Mouse (Mus musculus) Patski (cell line): Measurements from ENCODE around the gene Gm16181. TPM values are rescaled to one million over a fixed set of nuclear protein-coding genes. Genes with fewer than 3 reads are reported as not detected.

Experiments
- ATAC-seq: fragments of 100-300 bp; one replicate; pipeline ENCODE4 v1.8.0; 2021
- CTCF ChIA-PET: fragments of 350-600 bp; sonication (Branson Sonifier 250); formaldehyde crosslinking; loops from one replicate; lab custom pipeline; 2022; ENCODE audit warnings: inconsistent platforms; lab: Charles Lee
- POLR2A ChIA-PET: fragments of 350-600 bp; sonication (Branson Sonifier 250); formaldehyde crosslinking; loops from one replicate; lab custom pipeline; 2022; ENCODE audit warnings: antibody characterized with exemption, inconsistent platforms; lab: Charles Lee
- DNase-seq: peaks from one replicate; pipeline ENCODE4 v3.0.0-alpha.2; 2011; ENCODE audit warnings: low read depth, low spot score
- H3K27me3 ChIP-seq: fragments of 371-371 bp; one replicate; pipeline ENCODE4 v1.5.1; 2021
- CTCF ChIP-seq: fragments of 100-300 bp; IDR thresholded peaks from one replicate; pipeline ENCODE4 v1.5.1; 2021
- in situ Hi-C: fragments of 300-500 bp; cut with MboI; formaldehyde crosslinking; loops from 3 replicates; pipeline ENCODE4 v1.11.1; 2018; ENCODE audit warnings: low pct_unique_long_range_greater_than_20kb, mixed read lengths
- polyA plus RNA-seq: library from polyadenylated mRNA; unstranded; gene quantifications from one replicate; pipeline ENCODE4 v1.2.3, GENCODE M21; 2021

The Gm16181 gene
- polyA plus RNA-seq, 1 experiment from 2014 or later = 0.54 TPM

DNA sequence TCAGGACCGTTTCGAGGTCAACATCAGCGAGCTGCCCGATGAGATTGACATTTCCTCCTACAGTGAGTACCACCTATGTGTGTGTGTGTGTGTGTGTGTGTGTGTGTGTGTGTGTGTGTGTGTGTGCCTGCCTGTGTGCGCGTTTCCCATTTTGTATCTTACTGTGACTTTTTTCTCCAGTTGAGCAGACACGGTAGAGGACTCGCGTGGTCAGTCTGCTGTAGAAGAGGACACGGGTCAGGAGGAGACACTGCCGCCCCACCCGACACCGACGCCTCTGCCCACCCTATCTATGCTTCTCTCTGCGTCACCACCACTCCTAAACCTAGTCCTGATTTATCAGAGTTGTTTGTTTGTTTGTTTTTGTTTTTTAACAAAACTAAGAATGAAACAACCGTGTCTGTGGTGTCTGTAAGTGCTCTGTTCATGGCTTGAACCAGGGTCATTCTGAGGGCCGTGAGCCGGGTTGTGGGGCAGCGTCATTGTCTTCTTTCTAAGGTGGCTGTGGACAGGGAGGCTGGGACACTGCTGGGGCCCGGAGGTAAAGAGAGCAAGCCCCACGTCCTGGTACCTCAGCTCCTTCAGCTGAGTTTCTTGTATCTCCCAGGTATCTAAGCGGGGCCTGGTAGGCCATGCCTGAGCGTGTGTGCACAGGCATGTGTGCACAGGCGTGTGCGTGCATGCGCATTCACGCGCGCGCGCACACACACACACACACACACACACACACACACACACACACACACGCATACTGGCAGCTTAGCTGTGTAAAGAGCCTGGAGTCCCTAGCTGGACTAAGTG, 32.9 kb downstream of the Gm16181 start:
- H3K27me3 ChIP-seq = no peaks in the 10 kb centered on the region
- POLR2A ChIA-PET = interaction anchor here (0.6 to 4.5 kb wide), 4 partner anchors 8 to 39 kb away, joined by 3 to 21 read pairs (median 4); partner anchors contain the start of gene Ddx39b
- in situ Hi-C loops = no loop called here
- ATAC-seq (no peak), DNase-seq (no peak)
- CTCF ChIA-PET = interaction anchor here (2.3 to 6.3 kb wide), 2 partner anchors 9 to 22 kb away, joined by 8 to 58 read pairs; partner anchors contain the start of gene Ddx39b
- no peak for TF ChIP-seq CTCF

GRCm38 (mm10) chr17:35254241-35255098, 33.8 kb downstream of the Gm16181 start:
- no peak for ATAC-seq
- POLR2A ChIA-PET = interaction anchor here (0.6 to 0.9 kb wide), 4 partner anchors 9 to 20 kb away, joined by 3 to 5 read pairs (median 4); no protein-coding TSS in a partner anchor
- CTCF ChIA-PET = interaction anchor here (1.0 to 6.3 kb wide), 4 partner anchors 10 to 24 kb away, joined by 3 to 58 read pairs (median 18); partner anchors contain the start of gene Ddx39b
- peak; percentile 88 for TF ChIP-seq CTCF
- no peak for DNase-seq
- H3K27me3 ChIP-seq = no peaks in the 10 kb centered on the region
- in situ Hi-C loops = no loop called here

GRCm38 (mm10) chr17:35255301-35255700, 34.7 kb downstream of the Gm16181 start:
- no peaks in the 10 kb centered on the region for H3K27me3 ChIP-seq
- ChIA-PET POLR2A (interaction anchor here (0.9 kb wide), 1 partner anchor 9 kb away, joined by 3 read pairs; no protein-coding TSS in a partner anchor), CTCF (interaction anchor here (1.0 to 6.3 kb wide), 5 partner anchors 11 to 47 kb away, joined by 3 to 58 read pairs (median 8); partner anchors contain the start of gene Ddx39b)
- ATAC-seq (no peak), DNase-seq (no peak)
- TF ChIP-seq CTCF = no peak
- in situ Hi-C loops = no loop called here

GRCm38 (mm10) chr17:35255704-35256103, 35.1 kb downstream of the Gm16181 start:
- ATAC-seq = no peak
- in situ Hi-C loops = no loop called here
- ChIA-PET CTCF (interaction anchor here (1.9 to 6.3 kb wide), 4 partner anchors 11 to 46 kb away, joined by 5 to 58 read pairs (median 18); partner anchors contain the start of gene Ddx39b), POLR2A (interaction anchor here (0.9 kb wide), 1 partner anchor 10 kb away, joined by 3 read pairs; no protein-coding TSS in a partner anchor)
- no peaks in the 10 kb centered on the region for H3K27me3 ChIP-seq
- no peak for TF ChIP-seq CTCF
- no peak for DNase-seq

GRCm38 (mm10) chr17:35257378-35257777, 36.7 kb downstream of the Gm16181 start:
- no peak for DNase-seq
- in situ Hi-C loops = no loop called here
- H3K27me3 ChIP-seq = no peaks in the 10 kb centered on the region
- ChIA-PET POLR2A (interaction anchor here (0.6 kb wide), 1 partner anchor 243 kb away, joined by 4 read pairs; no protein-coding TSS in a partner anchor), CTCF (interaction anchor here (0.7 to 6.3 kb wide), 7 partner anchors 13 to 90 kb away, joined by 3 to 58 read pairs (median 7); partner anchors contain the start of gene Ddx39b)
- TF ChIP-seq CTCF = no peak
- no peak for ATAC-seq

DNA sequence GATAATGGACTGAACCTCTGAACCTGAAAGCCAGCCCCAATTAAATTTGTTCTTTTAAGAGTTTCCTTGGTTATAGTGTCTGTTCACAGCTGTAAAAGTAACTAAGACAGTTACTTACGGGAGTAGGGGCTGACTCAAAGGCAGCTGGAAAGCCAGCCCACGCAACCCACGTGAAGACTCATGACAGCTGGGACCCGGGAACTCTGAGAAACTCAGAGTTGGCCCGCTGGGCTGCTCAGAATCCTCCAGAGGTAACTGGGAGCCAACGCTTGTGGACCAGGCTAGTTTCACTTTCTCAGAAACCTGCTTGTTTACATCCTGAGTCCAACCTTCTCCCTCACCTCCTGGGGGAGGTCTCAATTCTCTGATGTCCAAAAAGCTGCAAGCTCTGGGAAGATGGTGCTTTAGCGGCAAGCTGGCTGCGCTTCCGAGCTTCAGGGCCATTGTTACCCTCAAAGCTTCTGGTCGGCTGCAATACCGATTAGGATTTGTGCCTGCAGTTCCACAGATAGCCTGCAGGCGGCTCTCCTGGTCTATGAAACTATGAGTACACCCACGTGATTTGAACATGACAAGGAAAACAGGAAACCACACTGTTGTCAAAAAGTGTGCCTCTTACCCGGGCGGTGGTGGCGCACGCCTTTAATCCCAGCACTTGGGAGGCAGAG, 37.3 kb downstream of the Gm16181 start:
- H3K27me3 ChIP-seq = no peaks in the 10 kb centered on the region
- peak; percentile 90 for TF ChIP-seq CTCF
- CTCF ChIA-PET = interaction anchor here (0.7 to 6.3 kb wide), 7 partner anchors 12 to 91 kb away, joined by 3 to 58 read pairs (median 7); partner anchors contain the start of gene Ddx39b
- in situ Hi-C loops = no loop called here
- ATAC-seq (no peak), DNase-seq (no peak)
- POLR2A ChIA-PET = interaction anchor here (0.6 kb wide), 1 partner anchor 242 kb away, joined by 4 read pairs; no protein-coding TSS in a partner anchor

DNA sequence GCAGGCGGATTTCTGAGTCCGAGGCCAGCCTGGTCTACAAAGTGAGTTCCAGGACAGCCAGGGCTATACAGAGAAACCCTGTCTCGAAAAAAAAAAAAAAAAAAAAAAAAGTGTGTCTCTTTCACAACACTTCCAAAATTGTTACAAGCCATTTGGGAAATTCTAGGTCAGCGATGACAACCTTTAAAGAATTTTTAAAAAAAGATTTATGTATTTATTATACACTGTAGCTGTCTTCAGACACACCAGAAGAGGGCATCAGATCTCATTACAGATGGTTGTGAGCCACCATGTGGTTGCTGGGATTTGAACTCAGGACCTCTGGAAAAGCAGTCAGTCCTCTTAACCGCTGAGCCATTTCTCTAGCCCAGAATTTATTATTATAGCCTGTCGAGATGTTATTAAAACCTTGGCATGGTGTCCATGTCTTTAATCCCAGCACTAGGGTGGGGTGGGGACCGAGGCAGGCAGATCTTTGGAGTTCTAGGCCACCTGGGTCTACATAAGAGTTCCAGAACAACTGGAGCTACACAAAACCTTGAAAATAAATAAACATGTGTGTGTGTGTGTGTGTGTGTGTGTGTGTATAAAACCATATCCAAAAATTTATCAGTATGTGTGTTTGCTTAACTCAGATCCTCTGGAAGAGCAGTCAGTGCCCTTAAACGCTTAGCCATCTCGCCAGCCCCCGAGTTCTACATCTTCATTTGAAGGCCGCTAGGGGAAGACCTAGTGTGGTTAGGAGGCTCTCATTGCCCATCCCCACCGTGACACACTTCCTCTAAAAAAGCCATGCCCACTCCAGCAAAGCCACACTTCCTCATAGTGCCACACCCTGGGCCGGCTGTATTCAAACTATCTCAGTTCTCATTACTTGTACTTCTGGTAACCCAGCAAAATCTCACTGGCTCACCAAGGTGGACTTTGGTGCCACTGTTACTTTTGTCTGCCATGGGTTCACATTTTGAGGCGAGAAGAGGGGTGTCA, 38.2 kb downstream of the Gm16181 start:
- TF ChIP-seq CTCF = no peak
- no peaks in the 10 kb centered on the region for H3K27me3 ChIP-seq
- DNase-seq (no peak), ATAC-seq (no peak)
- in situ Hi-C loops = no loop called here
- ChIA-PET POLR2A (no interaction called here), CTCF (interaction anchor here (1.2 to 6.3 kb wide), 4 partner anchors 11 to 92 kb away, joined by 7 to 58 read pairs (median 30); partner anchors contain the start of gene Ddx39b)

DNA sequence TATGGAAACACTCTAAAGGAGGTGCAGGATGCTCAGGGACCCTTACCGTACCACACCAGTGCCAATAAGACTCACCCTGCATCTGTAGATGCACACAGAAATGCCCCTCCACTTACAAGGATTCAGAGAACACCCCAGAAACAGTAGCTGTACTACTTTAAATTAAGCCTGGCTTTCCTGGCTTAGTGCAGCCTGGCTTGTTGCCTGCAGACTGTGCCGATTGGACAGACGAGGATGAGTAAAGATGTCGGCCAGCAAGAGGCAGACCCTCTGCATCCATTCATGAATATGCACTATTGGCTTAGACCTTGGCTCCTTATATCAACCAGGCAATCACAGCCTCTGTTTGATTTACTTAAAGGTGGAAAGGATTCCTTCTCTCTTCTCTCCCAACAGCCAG, 39.0 kb downstream of the Gm16181 start:
- in situ Hi-C loops = no loop called here
- ChIA-PET CTCF (interaction anchor here (3.5 to 6.3 kb wide), 3 partner anchors 11 to 17 kb away, joined by 27 to 58 read pairs (median 33); partner anchors contain the start of gene Ddx39b), POLR2A (no interaction called here)
- no peak for TF ChIP-seq CTCF
- ATAC-seq (no peak), DNase-seq (no peak)
- no peaks in the 10 kb centered on the region for H3K27me3 ChIP-seq
